Mouse (Mus musculus) forebrain, embryonic 14.5 days (tissue): ENCODE measurements around the gene Gm3371. TPM values are rescaled to one million over a fixed set of nuclear protein-coding genes. Genes with fewer than 3 reads are reported as not detected.
"Not testable (repeated sequence)": the region's sequence is repeated elsewhere in the genome, so short reads cannot be mapped to it uniquely, and the experiment has no call there.

Source experiments
- ATAC-seq: fragments of 200-750 bp; cut with Nextera tagmentation; 2 replicates; pipeline ENCODE4 v1.8.0; 2017; ENCODE audit warnings: mild to moderate bottlenecking, moderate library complexity
- DNase-seq: peaks from one replicate; pipeline ENCODE4 v3.0.0-alpha.2; 2015; ENCODE audit warnings: low spot score
- H3K27ac ChIP-seq: fragments of 300-500 bp; sonication (generic); 2 replicates; pipeline ENCODE4 v1.5.1; 2014; ENCODE audit warnings: low read depth, mild to moderate bottlenecking, control low read depth, low read length, moderate library complexity
- H3K27me3 ChIP-seq: fragments of 300-500 bp; sonication (generic); replicated peaks from 2 replicates; pipeline ENCODE4 v1.6.1; 2014; ENCODE audit warnings: low read length, control low read depth, mixed read lengths; ENCODE audit not compliant: control insufficient read depth, insufficient read depth
- H3K36me3 ChIP-seq: fragments of 300-500 bp; sonication (generic); 2 replicates; pipeline ENCODE4 v1.6.1; 2014; ENCODE audit warnings: low read length, control low read depth; ENCODE audit not compliant: control insufficient read depth, insufficient read depth
- H3K4me1 ChIP-seq: fragments of 300-500 bp; sonication (generic); 2 replicates; pipeline ENCODE4 v1.6.1; 2014; ENCODE audit warnings: antibody characterized with exemption, low read length, control low read depth; ENCODE audit not compliant: control insufficient read depth, insufficient read depth
- H3K4me2 ChIP-seq: fragments of 300-500 bp; sonication (generic); 2 replicates; pipeline ENCODE4 v1.6.1; 2014; ENCODE audit warnings: mild to moderate bottlenecking, control low read depth, low read length
- H3K4me3 ChIP-seq: fragments of 300-500 bp; sonication (generic); 2 replicates; pipeline ENCODE4 v1.5.1; 2014; ENCODE audit warnings: low read depth, low read length, control low read depth
- H3K9ac ChIP-seq: fragments of 300-500 bp; sonication (generic); 2 replicates; pipeline ENCODE4 v1.6.1; 2014; ENCODE audit warnings: mild to moderate bottlenecking, low read length, control low read depth, moderate library complexity
- H3K9me3 ChIP-seq: fragments of 300-500 bp; sonication (generic); replicated peaks from 2 replicates; pipeline ENCODE4 v1.6.1; 2016; ENCODE audit warnings: low read length, control low read depth, mixed read lengths; ENCODE audit not compliant: control insufficient read depth
- WGBS: fragments of 180-500 bp; shearing (Covaris S2); extraction: QIAGEN DNeasy Blood & Tissue Kit; methylation state at CpG from one replicate; pipeline ENCODE4 v1.1.7; 2014; 5-methylcytosine and 5-hydroxymethylcytosine counted together
- polyA plus RNA-seq: library from polyadenylated mRNA; unstranded; fragments of >200 nt; fragmentation: Nextera tagmentation; extraction: Ambion mirVana; gene quantifications from 2 replicates; pipeline ENCODE4 v1.2.1, GENCODE M21; 2014

Gene Gm3371
- polyA plus RNA-seq: not detected in 2 replicates

DNA sequence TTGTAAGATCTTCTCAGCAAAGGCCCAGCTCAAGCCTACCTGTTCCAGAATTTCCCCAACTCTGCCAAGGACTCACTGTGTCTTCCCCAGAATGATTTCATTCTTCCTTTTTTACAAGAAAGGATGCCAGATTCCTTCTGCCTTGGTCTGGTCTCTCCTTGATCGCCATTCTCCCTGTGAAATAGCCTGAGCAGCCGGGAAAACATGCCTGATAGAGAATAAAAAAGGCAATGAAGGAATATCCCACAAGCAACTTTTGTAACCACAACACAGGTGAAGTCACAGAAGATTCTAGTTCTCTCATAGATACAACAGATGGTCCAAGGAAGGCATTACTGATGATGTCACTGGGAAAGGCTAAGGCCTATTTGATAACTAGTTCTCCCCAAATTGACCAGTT, at the start of gene Gm3371:
Gene Gm3371, minus strand, starts transcription at position 101 of the 400 bp plus-strand sequence.
- H3K9me3 ChIP-seq, ATAC-seq, H3K4me1 ChIP-seq, H3K27me3 ChIP-seq, H3K36me3 ChIP-seq, H3K4me2 ChIP-seq, H3K9ac ChIP-seq, H3K4me3 ChIP-seq, H3K27ac ChIP-seq, DNase-seq: not testable (repeated sequence)
- no CpG with 5 or more reads among the region's 2 CpGs for WGBS

DNA sequence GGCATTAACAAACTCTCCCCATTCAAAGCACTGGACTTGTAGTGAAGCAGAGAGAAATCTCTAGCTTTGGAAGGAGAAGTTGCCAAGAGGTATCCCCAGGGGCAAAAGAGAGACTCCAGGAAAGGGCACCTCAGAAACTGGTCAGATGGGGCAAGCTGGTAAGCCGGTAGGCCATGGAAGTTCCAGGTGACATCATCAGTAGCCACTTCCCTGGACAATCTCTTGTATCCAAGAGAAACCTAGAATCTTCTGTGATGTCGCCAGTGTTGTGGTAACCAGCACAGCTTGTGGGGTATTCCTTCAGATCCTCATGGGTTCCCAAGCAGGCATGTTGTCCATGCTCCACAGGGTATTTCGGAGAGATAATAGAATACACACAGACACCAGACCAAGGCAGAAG, 22.8 kb upstream of the Gm3371 start, which contains the start of gene Gm8232:
Gene Gm8232, plus strand, starts transcription at position 301 of the 400 bp plus-strand sequence.
- not testable (repeated sequence) for H3K27me3 ChIP-seq, H3K9ac ChIP-seq, H3K9me3 ChIP-seq, ATAC-seq, H3K4me2 ChIP-seq, H3K4me3 ChIP-seq, DNase-seq, H3K4me1 ChIP-seq, H3K36me3 ChIP-seq, H3K27ac ChIP-seq
- WGBS: 94% methylated on average over 3 of the region's 3 CpGs

DNA sequence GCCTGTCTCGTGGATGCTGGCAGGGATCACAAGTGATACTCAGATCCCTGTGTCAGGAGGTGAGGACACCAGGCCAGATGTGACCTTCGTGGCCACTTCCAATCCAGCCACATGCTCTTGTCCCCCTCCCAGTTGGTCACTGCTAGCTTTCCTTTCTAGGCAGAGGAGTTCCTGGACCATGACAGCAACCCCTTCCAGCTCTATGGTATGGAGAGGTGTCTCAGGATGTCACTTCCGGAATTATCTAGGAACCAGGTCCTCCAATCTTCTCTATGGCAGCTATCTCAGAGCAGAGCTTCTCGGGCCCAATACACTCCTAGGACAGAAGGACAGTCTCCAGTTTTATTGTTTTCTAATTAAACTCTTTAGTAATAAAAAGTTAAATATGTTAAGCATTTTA, 26.3 kb downstream of the Gm3371 start:
- H3K4me1 ChIP-seq, H3K36me3 ChIP-seq, ATAC-seq, H3K4me3 ChIP-seq, H3K27me3 ChIP-seq, H3K4me2 ChIP-seq, H3K9me3 ChIP-seq, H3K9ac ChIP-seq, DNase-seq, H3K27ac ChIP-seq: not testable (repeated sequence)
- 89% methylated on average over 3 of the region's 4 CpGs for WGBS

- H3K4me3 ChIP-seq, H3K4me1 ChIP-seq, H3K27me3 ChIP-seq, H3K4me2 ChIP-seq, H3K9ac ChIP-seq, DNase-seq, ATAC-seq, H3K27ac ChIP-seq, H3K36me3 ChIP-seq, H3K9me3 ChIP-seq: not testable (repeated sequence)
- 98% methylated on average over 4 of the region's 4 CpGs for WGBS
Measured at GRCm38 (mm10) chr14:44365057-44365456, 45.4 kb downstream of the Gm3371 start, which contains the start of gene Gm8229. Gm8229 (plus strand) TSS chr14:44365357.

DNA sequence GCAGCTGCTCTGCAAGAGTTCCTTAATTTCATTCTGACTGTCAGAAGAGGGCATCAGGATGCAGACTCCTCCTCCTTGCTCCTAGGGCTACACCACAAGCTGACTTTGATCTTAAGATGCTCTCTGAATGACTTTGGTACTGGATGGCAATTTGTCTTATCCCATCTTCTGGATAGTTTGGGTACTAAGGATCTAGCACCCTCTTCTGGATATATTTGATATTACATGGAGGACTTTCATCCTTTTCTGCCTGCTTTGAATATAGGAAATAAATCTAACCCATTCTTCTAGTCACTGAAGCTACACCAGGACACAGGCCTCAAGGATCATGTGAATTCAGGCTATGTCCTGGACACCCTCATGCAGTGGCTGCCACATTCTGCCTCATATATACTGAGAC, 48.2 kb downstream of the Gm3371 start:
- not testable (repeated sequence) for H3K36me3 ChIP-seq, H3K27ac ChIP-seq, H3K4me3 ChIP-seq, H3K27me3 ChIP-seq, ATAC-seq, H3K9me3 ChIP-seq, H3K9ac ChIP-seq, H3K4me2 ChIP-seq, H3K4me1 ChIP-seq
- peak; percentile 7 for DNase-seq

DNA sequence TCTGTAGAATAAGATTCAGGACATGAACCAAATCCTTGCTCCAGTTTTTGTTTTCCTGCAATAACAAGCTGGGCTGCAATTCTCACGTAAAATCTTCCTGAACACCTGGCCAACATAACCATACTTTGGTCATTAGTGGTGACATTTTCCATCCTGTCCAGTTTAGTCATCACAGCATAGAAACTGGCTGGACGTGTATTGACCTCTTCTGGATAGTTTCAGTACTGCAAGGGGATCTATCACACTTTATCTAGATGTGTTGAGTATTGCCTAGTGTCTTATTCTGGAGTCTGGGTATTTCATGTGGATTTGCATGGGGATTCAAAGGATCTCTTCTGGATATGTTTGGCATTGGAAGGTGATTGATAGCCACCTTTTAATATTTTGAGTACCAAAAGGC, 49.1 kb downstream of the Gm3371 start:
- H3K9ac ChIP-seq, H3K36me3 ChIP-seq, ATAC-seq, H3K27me3 ChIP-seq, H3K9me3 ChIP-seq, H3K4me1 ChIP-seq, DNase-seq, H3K4me3 ChIP-seq, H3K27ac ChIP-seq, H3K4me2 ChIP-seq: not testable (repeated sequence)
- 29% methylated on average over 2 of the region's 2 CpGs for WGBS

Other genes with a start within 250 kb of the Gm3371 start
- gene Gm8212, start 213.0 kb downstream of the Gm3371 start, polyA plus RNA-seq: not detected in 2 replicates
- not detected in 2 replicates for gene 4930503E14Rik, start 197.4 kb downstream of the Gm3371 start, polyA plus RNA-seq
- not detected in 2 replicates for gene Gm8220, start 125.1 kb downstream of the Gm3371 start, polyA plus RNA-seq
- gene Gm5930, start 72.1 kb downstream of the Gm3371 start, polyA plus RNA-seq: not detected in 2 replicates
- gene Gm8229, start 45.3 kb downstream of the Gm3371 start, polyA plus RNA-seq: not detected in 2 replicates
- not detected in 2 replicates for gene Gm8232, start 22.9 kb upstream of the Gm3371 start, polyA plus RNA-seq
- not detected in 2 replicates for gene BC061237, start 81.8 kb upstream of the Gm3371 start, polyA plus RNA-seq
- not detected in 2 replicates for gene Gm17093, start 107.6 kb upstream of the Gm3371 start, polyA plus RNA-seq
- gene Gm8247, start 172.5 kb upstream of the Gm3371 start, polyA plus RNA-seq: not detected in 2 replicates
- gene Gm5624, start 217.2 kb upstream of the Gm3371 start, polyA plus RNA-seq: not detected in 2 replicates